Mouse (Mus musculus): ENCODE measurements around the gene Rnf157. TPM values are rescaled to one million over a fixed set of nuclear protein-coding genes. Genes with fewer than 3 reads are reported as not detected.
A peak's percentile ranks its signal among the peaks of the same experiment; 100 is the strongest.

The Rnf157 gene
- polyA plus RNA-seq, 1 experiment from 2014 or later, result 18.1 TPM

GRCm38 (mm10) chr11:116435992-116436724 lies 23.3 kb upstream of the Rnf157 start:
- H3K36me3 ChIP-seq (ENCODE audit: control insufficient read depth, insufficient read depth, low read length), result peaks cover 11% of the 10 kb centered on the region; the same call in 1 of the 2 replicates
- 73% methylated on average over 5 of the region's 5 CpGs for WGBS
- no peaks in the 10 kb centered on the region for H3K9me3 ChIP-seq (ENCODE audit: control insufficient read depth, low read length)
- H3K27me3 ChIP-seq (ENCODE audit: control insufficient read depth, insufficient read depth, low read length), result no peaks in the 10 kb centered on the region
- H3K4me1 ChIP-seq (ENCODE audit: control insufficient read depth, insufficient read depth, low read length), result peaks cover 17% of the 10 kb centered on the region
- 0 out of 2 replicates have a peak overlapping the region, but pooled peaks have one; percentile 30 for H3K9ac ChIP-seq (ENCODE audit: low read length)
- peak overlapping the region; percentile 87; the same call in 1 of the 2 replicates for H3K4me3 ChIP-seq (ENCODE audit: low read depth, low read length)
- H3K27ac ChIP-seq (ENCODE audit: low read depth, low read length), result no peak overlapping the region
- no peak for ATAC-seq (ENCODE audit: low FRiP score)
- DNase-seq (ENCODE audit: low spot score, missing footprints), result peak; percentile 86
- H3K4me2 ChIP-seq, result peak overlapping the region; percentile 79

GRCm38 (mm10) chr11:116434967-116435752 lies 22.3 kb upstream of the Rnf157 start:
- 50% methylated on average over 12 of the region's 12 CpGs for WGBS
- no peaks in the 10 kb centered on the region for H3K9me3 ChIP-seq (ENCODE audit: control insufficient read depth, low read length)
- peaks cover 11% of the 10 kb centered on the region; the same call in 1 of the 2 replicates for H3K36me3 ChIP-seq (ENCODE audit: control insufficient read depth, insufficient read depth, low read length)
- H3K4me2 ChIP-seq, result peak overlapping the region; percentile 79
- ATAC-seq (ENCODE audit: low FRiP score) (no peak), DNase-seq (ENCODE audit: low spot score, missing footprints) (no peak)
- H3K4me1 ChIP-seq (ENCODE audit: control insufficient read depth, insufficient read depth, low read length), result peaks cover 17% of the 10 kb centered on the region
- H3K27me3 ChIP-seq (ENCODE audit: control insufficient read depth, insufficient read depth, low read length), result no peaks in the 10 kb centered on the region
- H3K27ac ChIP-seq (ENCODE audit: low read depth, low read length), result peak overlapping the region; percentile 85
- H3K9ac ChIP-seq (ENCODE audit: low read length), result peak overlapping the region; percentile 89
- H3K4me3 ChIP-seq (ENCODE audit: low read depth, low read length), result peak overlapping the region; percentile 87

- peak overlapping the region; percentile 79 for H3K4me2 ChIP-seq
- peaks cover 17% of the 10 kb centered on the region for H3K4me1 ChIP-seq (ENCODE audit: control insufficient read depth, insufficient read depth, low read length)
- no peaks in the 10 kb centered on the region for H3K9me3 ChIP-seq (ENCODE audit: control insufficient read depth, low read length)
- H3K27me3 ChIP-seq (ENCODE audit: control insufficient read depth, insufficient read depth, low read length), result no peaks in the 10 kb centered on the region
- peak overlapping the region; percentile 87 for H3K4me3 ChIP-seq (ENCODE audit: low read depth, low read length)
- ATAC-seq (ENCODE audit: low FRiP score) (peak; percentile 24), DNase-seq (ENCODE audit: low spot score, missing footprints) (peak; percentile 96)
- WGBS, result under 1% methylated on average over 41 of the region's 67 CpGs
- H3K27ac ChIP-seq (ENCODE audit: low read depth, low read length), result peak overlapping the region; percentile 85
- H3K9ac ChIP-seq (ENCODE audit: low read length), result peak overlapping the region; percentile 89
- H3K36me3 ChIP-seq (ENCODE audit: control insufficient read depth, insufficient read depth, low read length), result peaks cover 11% of the 10 kb centered on the region; the same call in 1 of the 2 replicates
Measured at GRCm38 (mm10) chr11:116434287-116434966, 21.6 kb upstream of the Rnf157 start.

GRCm38 (mm10) chr11:116433356-116434286 lies 20.8 kb upstream of the Rnf157 start, which contains the start of gene Ubald2:
Ubald2 (plus strand) TSS chr11:116434094.
- 3% methylated on average over 66 of the region's 66 CpGs for WGBS
- peaks cover 17% of the 10 kb centered on the region for H3K4me1 ChIP-seq (ENCODE audit: control insufficient read depth, insufficient read depth, low read length)

GRCm38 (mm10) chr11:116432593-116433355 lies 19.9 kb upstream of the Rnf157 start:
- Histone ChIP-seq H3K36me3 (ENCODE audit: control insufficient read depth, insufficient read depth, low read length) (peaks cover 7% of the 10 kb centered on the region; the same call in 1 of the 2 replicates), H3K27me3 (ENCODE audit: control insufficient read depth, insufficient read depth, low read length) (no peaks in the 10 kb centered on the region), H3K9me3 (ENCODE audit: control insufficient read depth, low read length) (no peaks in the 10 kb centered on the region), H3K4me3 (ENCODE audit: low read depth, low read length) (no peak overlapping the region), H3K4me1 (ENCODE audit: control insufficient read depth, insufficient read depth, low read length) (peaks cover 17% of the 10 kb centered on the region), H3K4me2 (no peak overlapping the region), H3K9ac (ENCODE audit: low read length) (no peak overlapping the region), H3K27ac (ENCODE audit: low read depth, low read length) (no peak overlapping the region)
- WGBS, result 59% methylated on average over 8 of the region's 8 CpGs
- ATAC-seq (ENCODE audit: low FRiP score) (no peak), DNase-seq (ENCODE audit: low spot score, missing footprints) (peak; percentile 83)

More at GRCm38 (mm10) chr11:116433356-116434286, 20.8 kb upstream of the Rnf157 start, which contains the start of gene Ubald2:
- Histone ChIP-seq H3K27me3 (ENCODE audit: control insufficient read depth, insufficient read depth, low read length) (no peaks in the 10 kb centered on the region), H3K36me3 (ENCODE audit: control insufficient read depth, insufficient read depth, low read length) (peaks cover 7% of the 10 kb centered on the region; the same call in 1 of the 2 replicates), H3K4me3 (ENCODE audit: low read depth, low read length) (peak within 1 kb of the TSS; percentile 87), H3K9ac (ENCODE audit: low read length) (peak within 1 kb of the TSS; percentile 89), H3K9me3 (ENCODE audit: control insufficient read depth, low read length) (no peaks in the 10 kb centered on the region), H3K4me2 (peak within 1 kb of the TSS; percentile 79), H3K27ac (ENCODE audit: low read depth, low read length) (peak within 1 kb of the TSS; percentile 85)
- DNase-seq (ENCODE audit: low spot score, missing footprints) (peak; percentile 99), ATAC-seq (ENCODE audit: low FRiP score) (peak; percentile 97)

GRCm38 (mm10) chr11:116432127-116432526 lies 19.3 kb upstream of the Rnf157 start:
- no peaks in the 10 kb centered on the region for H3K9me3 ChIP-seq (ENCODE audit: control insufficient read depth, low read length)
- no peak overlapping the region for H3K9ac ChIP-seq (ENCODE audit: low read length)
- 50% methylated on average over 6 of the region's 6 CpGs for WGBS
- no peaks in the 10 kb centered on the region for H3K27me3 ChIP-seq (ENCODE audit: control insufficient read depth, insufficient read depth, low read length)
- DNase-seq (ENCODE audit: low spot score, missing footprints), result peak; percentile 80
- H3K4me3 ChIP-seq (ENCODE audit: low read depth, low read length), result no peak overlapping the region
- H3K27ac ChIP-seq (ENCODE audit: low read depth, low read length), result no peak overlapping the region
- H3K4me1 ChIP-seq (ENCODE audit: control insufficient read depth, insufficient read depth, low read length), result peaks cover 17% of the 10 kb centered on the region
- H3K36me3 ChIP-seq (ENCODE audit: control insufficient read depth, insufficient read depth, low read length), result peaks cover under 1% of the 10 kb centered on the region; the same call in 1 of the 2 replicates
- no peak for ATAC-seq (ENCODE audit: low FRiP score)
- H3K4me2 ChIP-seq, result no peak overlapping the region

GRCm38 (mm10) chr11:116431428-116432077 lies 18.7 kb upstream of the Rnf157 start:
- Histone ChIP-seq H3K27me3 (ENCODE audit: control insufficient read depth, insufficient read depth, low read length) (no peaks in the 10 kb centered on the region), H3K9me3 (ENCODE audit: control insufficient read depth, low read length) (no peaks in the 10 kb centered on the region), H3K4me2 (no peak overlapping the region), H3K36me3 (ENCODE audit: control insufficient read depth, insufficient read depth, low read length) (no peaks in the 10 kb centered on the region), H3K4me1 (ENCODE audit: control insufficient read depth, insufficient read depth, low read length) (peaks cover 11% of the 10 kb centered on the region), H3K9ac (ENCODE audit: low read length) (no peak overlapping the region; the same call in 1 of the 2 replicates), H3K4me3 (ENCODE audit: low read depth, low read length) (no peak overlapping the region), H3K27ac (ENCODE audit: low read depth, low read length) (no peak overlapping the region)
- 49% methylated on average over 11 of the region's 11 CpGs for WGBS
- ATAC-seq (ENCODE audit: low FRiP score), result no peak
- peak; percentile 78 for DNase-seq (ENCODE audit: low spot score, missing footprints)
